Mouse (Mus musculus) small intestine, adult 2 months (tissue): Measurements from ENCODE around the gene Zfp296. TPM values are rescaled to one million over a fixed set of nuclear protein-coding genes. Genes with fewer than 3 reads are reported as not detected.

Experiments used
- H3K27ac ChIP-seq: fragments of 200-500 bp; 2 replicates; pipeline ENCODE4 v1.5.1; 2012; ENCODE audit warnings: low read depth, low read length, control low read depth, inconsistent platforms; ENCODE audit not compliant: insufficient read depth
- H3K27me3 ChIP-seq: fragments of 200-500 bp; 2 replicates; pipeline ENCODE4 v1.6.1; 2012; ENCODE audit warnings: mild to moderate bottlenecking, moderate library complexity, low read length, inconsistent platforms; ENCODE audit not compliant: control insufficient read depth, insufficient read depth
- H3K36me3 ChIP-seq: fragments of 200-500 bp; 2 replicates; pipeline ENCODE4 v1.6.1; 2012; ENCODE audit warnings: mild to moderate bottlenecking, low read length, control low read depth, inconsistent platforms; ENCODE audit not compliant: control insufficient read depth, insufficient read depth
- H3K4me1 ChIP-seq: fragments of 200-500 bp; 2 replicates; pipeline ENCODE4 v1.6.1; 2012; ENCODE audit warnings: low read length, inconsistent platforms, mixed read lengths; ENCODE audit not compliant: control insufficient read depth, insufficient read depth, insufficient read length
- H3K4me3 ChIP-seq: fragments of 200-500 bp; 2 replicates; pipeline ENCODE4 v1.5.1; 2012; ENCODE audit warnings: low read depth, mild to moderate bottlenecking, control low read depth, inconsistent platforms, low read length, moderate library complexity
- CTCF ChIP-seq: fragments of 200-500 bp; IDR thresholded peaks from 2 replicates; pipeline ENCODE4 v1.5.1; 2012; ENCODE audit warnings: low read depth, mild to moderate bottlenecking, control low read depth, inconsistent platforms, low read length, moderate library complexity, mixed read lengths; ENCODE audit not compliant: insufficient replicate concordance, insufficient read length; ENCODE audit errors: extremely low read depth
- POLR2A ChIP-seq: fragments of 200-500 bp; IDR thresholded peaks from 2 replicates; pipeline ENCODE4 v1.6.1; 2012; ENCODE audit warnings: low read depth, mild to moderate bottlenecking, control low read depth, inconsistent platforms, low read length, moderate library complexity
- WGBS: fragments of 180-500 bp; shearing (Covaris S2); methylation state at CpG from one replicate; pipeline ENCODE4 v1.1.7; 2018; 5-methylcytosine and 5-hydroxymethylcytosine counted together
- polyA plus RNA-seq: library from polyadenylated mRNA; depleted of rRNA; stranded (reverse); fragments of >200 nt; gene quantifications from 2 replicates; pipeline ENCODE4 v1.2.3, GENCODE M21; 2012

Gene Zfp296
- polyA plus RNA-seq, 1 experiment, result 3.7 TPM

DNA sequence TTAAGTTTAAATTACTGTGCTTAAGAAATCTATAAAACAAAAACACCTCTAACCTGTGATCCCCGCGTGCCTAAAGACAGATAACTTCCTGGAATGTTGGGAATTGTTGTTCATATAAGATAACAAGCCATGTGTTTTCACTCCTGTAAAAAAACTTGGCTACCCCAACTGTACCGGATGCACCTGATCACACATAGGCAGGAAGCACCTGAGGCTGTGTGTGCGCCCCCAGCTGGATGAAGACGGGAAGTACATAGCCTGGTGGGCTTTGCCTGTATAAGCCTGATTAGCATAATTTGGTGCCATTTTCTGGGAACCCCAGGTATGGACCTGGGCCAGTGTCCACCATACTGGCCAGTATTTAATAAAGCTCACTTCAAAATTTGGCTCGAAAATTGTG lies 33.5 kb upstream of the Zfp296 start:
- H3K27me3 ChIP-seq, result no peaks in the 10 kb centered on the region
- no peak for TF ChIP-seq POLR2A
- peak; percentile 45; the same call in 1 of the 2 replicates for TF ChIP-seq CTCF
- H3K4me3 ChIP-seq, result no peak overlapping the region
- H3K4me1 ChIP-seq, result peaks cover 12% of the 10 kb centered on the region; the same call in 1 of the 2 replicates
- WGBS, result 25% methylated on average over 6 of the region's 6 CpGs
- H3K36me3 ChIP-seq, result no peaks in the 10 kb centered on the region
- H3K27ac ChIP-seq, result no peak overlapping the region

DNA sequence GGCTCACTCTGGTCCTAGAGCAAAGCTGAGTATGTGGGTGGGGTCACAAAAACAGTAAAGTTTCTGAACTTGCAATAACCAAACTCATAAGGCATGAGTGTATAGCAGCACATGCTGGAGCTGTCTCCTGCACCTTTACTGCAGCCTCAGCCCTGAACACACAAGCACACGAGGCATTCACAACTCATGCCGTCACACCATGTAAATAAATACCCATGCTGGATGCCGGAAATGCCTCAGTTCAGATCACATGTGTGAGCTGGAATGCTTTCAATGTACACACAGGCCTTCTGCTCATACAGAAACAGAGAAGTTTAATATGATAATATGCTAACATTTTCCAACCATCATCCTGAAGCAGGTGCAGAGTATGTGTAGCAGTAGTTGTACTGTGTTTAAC lies 31.1 kb upstream of the Zfp296 start:
- H3K27ac ChIP-seq, result no peak overlapping the region
- peaks cover 12% of the 10 kb centered on the region; the same call in 1 of the 2 replicates for H3K4me1 ChIP-seq
- H3K27me3 ChIP-seq, result no peaks in the 10 kb centered on the region
- no peaks in the 10 kb centered on the region for H3K36me3 ChIP-seq
- TF ChIP-seq POLR2A, result no peak
- TF ChIP-seq CTCF, result no peak
- WGBS, result 17% methylated on average over 3 of the region's 3 CpGs
- H3K4me3 ChIP-seq, result no peak overlapping the region

DNA sequence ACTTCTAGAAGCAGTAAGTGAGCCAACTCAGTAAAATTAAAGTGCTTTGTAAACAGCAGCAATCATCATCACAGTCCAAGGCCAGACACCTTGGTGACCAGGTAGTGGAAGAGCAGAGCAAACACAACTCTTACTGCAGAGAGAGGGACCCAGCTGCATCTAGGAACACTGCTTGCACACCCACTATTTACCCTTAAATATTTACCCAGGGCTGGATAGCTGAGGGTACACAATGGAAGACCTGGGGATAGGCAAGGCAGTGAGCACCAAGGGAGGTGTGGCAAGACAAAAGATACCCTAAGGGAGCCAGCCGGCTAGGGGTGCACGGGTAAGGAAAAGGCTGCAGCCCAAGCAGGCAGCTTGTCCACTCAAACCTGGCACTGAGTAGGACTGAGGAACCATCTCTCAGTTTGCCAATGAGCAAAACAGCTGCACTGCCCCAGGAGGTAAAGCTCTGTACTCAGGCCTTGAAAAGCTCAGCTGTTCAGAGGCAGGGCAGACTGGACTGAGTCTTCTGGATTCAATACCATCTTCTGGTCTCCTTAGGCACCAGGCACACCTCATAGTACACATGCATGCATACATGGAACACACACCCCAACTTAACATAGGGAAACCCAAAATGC lies 29.6 kb upstream of the Zfp296 start:
- H3K27me3 ChIP-seq, result no peaks in the 10 kb centered on the region
- peaks cover 19% of the 10 kb centered on the region; the same call in 1 of the 2 replicates for H3K4me1 ChIP-seq
- no peak overlapping the region for H3K27ac ChIP-seq
- 42% methylated on average over 2 of the region's 2 CpGs for WGBS
- H3K36me3 ChIP-seq, result no peaks in the 10 kb centered on the region
- TF ChIP-seq POLR2A, result no peak
- no peak for TF ChIP-seq CTCF
- no peak overlapping the region for H3K4me3 ChIP-seq

DNA sequence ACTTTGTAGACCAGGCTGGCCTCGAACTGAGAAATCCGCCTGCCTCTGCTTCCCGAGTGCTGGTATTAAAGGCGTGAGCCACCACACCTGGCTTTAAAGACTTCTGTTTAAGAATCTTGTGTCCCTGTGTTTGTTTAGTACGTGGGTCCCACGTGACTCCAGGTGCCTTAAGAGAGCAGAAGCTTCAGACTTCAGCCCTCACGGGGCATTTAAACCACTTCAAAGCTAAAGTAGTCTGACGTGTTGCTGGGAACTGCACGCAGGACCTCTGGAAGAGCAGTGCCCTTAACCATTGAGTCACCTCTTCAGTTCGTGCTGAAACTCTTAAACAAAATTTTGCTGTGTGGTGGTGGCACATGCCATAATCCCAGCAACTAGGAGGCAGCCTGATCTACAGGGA lies 27.7 kb upstream of the Zfp296 start:
- no peak overlapping the region for H3K4me3 ChIP-seq
- no peaks in the 10 kb centered on the region for H3K36me3 ChIP-seq
- no peak for TF ChIP-seq CTCF
- no peak for TF ChIP-seq POLR2A
- 61% methylated on average over 10 of the region's 10 CpGs for WGBS
- no peaks in the 10 kb centered on the region for H3K27me3 ChIP-seq
- H3K4me1 ChIP-seq, result peaks cover 22% of the 10 kb centered on the region; the same call in 1 of the 2 replicates
- H3K27ac ChIP-seq, result no peak overlapping the region

DNA sequence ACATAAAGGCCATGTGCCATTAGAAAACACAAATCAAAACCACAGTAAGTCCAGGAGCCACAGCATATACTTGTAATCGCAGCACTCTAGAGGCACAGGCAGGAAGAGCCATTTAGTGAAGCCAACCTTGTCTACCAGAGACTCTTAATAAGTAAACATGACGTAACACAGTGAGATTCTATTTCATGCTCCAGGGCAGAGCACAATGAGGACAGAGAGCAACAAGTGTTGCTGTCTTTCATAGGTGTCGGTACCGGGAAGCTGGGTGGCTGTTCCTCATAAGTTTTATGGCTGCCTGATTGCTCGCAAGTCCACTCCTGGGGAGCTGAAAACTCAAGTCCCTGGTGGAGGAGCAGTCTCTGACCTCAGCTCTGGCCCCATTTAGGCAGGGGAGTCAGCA lies 25.5 kb upstream of the Zfp296 start:
- TF ChIP-seq CTCF, result no peak
- no peak for TF ChIP-seq POLR2A
- Histone ChIP-seq H3K36me3 (peaks cover 2% of the 10 kb centered on the region; the same call in 1 of the 2 replicates), H3K4me1 (peaks cover 23% of the 10 kb centered on the region), H3K27ac (peak overlapping the region; percentile 5; the same call in 1 of the 2 replicates), H3K27me3 (no peaks in the 10 kb centered on the region), H3K4me3 (no peak overlapping the region)
- 34% methylated on average over 5 of the region's 5 CpGs for WGBS

DNA sequence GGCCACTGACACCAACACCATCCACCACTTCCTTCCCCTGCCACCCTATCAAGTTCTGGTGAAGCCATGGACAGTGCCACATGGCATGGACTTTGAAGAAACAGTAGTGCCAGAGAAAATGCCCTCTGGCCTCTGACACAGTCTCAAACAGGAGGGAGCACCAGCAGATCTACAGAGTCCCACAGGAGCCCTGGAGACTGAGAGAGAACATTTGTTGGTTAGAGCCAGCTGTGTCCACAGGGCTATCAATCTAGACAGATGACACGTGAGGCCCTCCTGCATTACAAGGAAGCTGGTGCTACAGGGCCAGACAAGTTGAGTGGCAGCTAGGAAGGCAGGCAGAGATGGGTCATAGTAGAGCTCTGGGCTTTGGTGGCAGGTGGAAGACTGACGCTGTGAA lies 24.6 kb upstream of the Zfp296 start:
- H3K27ac ChIP-seq, result peak overlapping the region; percentile 5; the same call in 1 of the 2 replicates
- TF ChIP-seq CTCF (no peak), POLR2A (no peak)

DNA sequence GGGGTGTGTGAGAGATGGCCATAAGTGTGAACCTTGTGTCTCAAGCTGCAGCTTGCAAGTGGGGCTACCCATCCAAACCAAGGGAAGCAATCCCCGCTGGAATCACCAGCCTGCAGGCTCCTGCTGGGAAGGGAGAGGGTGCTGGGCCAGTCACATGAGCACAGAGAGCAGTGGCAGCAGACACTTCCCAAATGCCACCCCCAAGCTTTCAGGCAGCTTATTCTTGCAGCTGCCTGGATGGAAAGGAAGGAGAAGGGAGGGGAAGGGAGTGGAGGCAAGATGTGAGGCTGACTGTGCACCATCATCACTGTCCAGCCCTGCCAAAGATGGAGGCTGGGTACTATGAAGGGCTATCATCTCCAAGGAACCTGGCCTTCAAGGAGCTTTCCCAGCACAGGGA lies 22.9 kb upstream of the Zfp296 start:
- peaks cover 2% of the 10 kb centered on the region; the same call in 1 of the 2 replicates for H3K36me3 ChIP-seq
- WGBS, result 89% methylated on average over 1 of the region's 1 CpGs
- no peaks in the 10 kb centered on the region for H3K27me3 ChIP-seq
- H3K4me3 ChIP-seq, result no peak overlapping the region
- no peak for TF ChIP-seq POLR2A
- TF ChIP-seq CTCF, result no peak
- H3K27ac ChIP-seq, result no peak overlapping the region
- H3K4me1 ChIP-seq, result peaks cover 38% of the 10 kb centered on the region

More for the DNA sequence above, 24.6 kb upstream of the Zfp296 start:
- peaks cover 27% of the 10 kb centered on the region for H3K4me1 ChIP-seq
- 28% methylated on average over 2 of the region's 2 CpGs for WGBS
- H3K27me3 ChIP-seq, result no peaks in the 10 kb centered on the region
- peaks cover 2% of the 10 kb centered on the region; the same call in 1 of the 2 replicates for H3K36me3 ChIP-seq
- no peak overlapping the region for H3K4me3 ChIP-seq
